Mouse (Mus musculus) kidney, embryonic 16.5 days (tissue): Measurements from ENCODE around the gene Hdac4. TPM values are rescaled to one million over a fixed set of nuclear protein-coding genes. Genes with fewer than 3 reads are reported as not detected.

Source experiments
- ATAC-seq: fragments of 200-750 bp; cut with Nextera tagmentation; 2 replicates; pipeline ENCODE4 v1.8.0; 2017; ENCODE audit warnings: moderate TSS enrichment; ENCODE audit not compliant: low FRiP score, low TSS enrichment
- H3K27ac ChIP-seq: fragments of 300-500 bp; sonication (generic); 2 replicates; pipeline ENCODE4 v1.5.1; 2014; ENCODE audit warnings: low read length
- H3K27me3 ChIP-seq: fragments of 300-500 bp; sonication (generic); 2 replicates; pipeline ENCODE4 v1.6.1; 2014; ENCODE audit warnings: low read length, control low read depth, mixed read lengths; ENCODE audit not compliant: insufficient read depth
- H3K36me3 ChIP-seq: fragments of 300-500 bp; sonication (generic); 2 replicates; pipeline ENCODE4 v1.6.1; 2014; ENCODE audit warnings: low read length, control low read depth, mixed read lengths; ENCODE audit not compliant: insufficient read depth
- H3K4me1 ChIP-seq: fragments of 300-500 bp; sonication (generic); 2 replicates; pipeline ENCODE4 v1.6.1; 2014; ENCODE audit warnings: low read length, control low read depth, mixed read lengths; ENCODE audit not compliant: insufficient read depth
- H3K4me2 ChIP-seq: fragments of 300-500 bp; sonication (generic); replicated peaks from 2 replicates; pipeline ENCODE4 v1.6.1; 2014; ENCODE audit warnings: low read depth, low read length
- H3K4me3 ChIP-seq: fragments of 300-500 bp; sonication (generic); 2 replicates; pipeline ENCODE4 v1.5.1; 2014; ENCODE audit warnings: mild to moderate bottlenecking, low read length
- H3K9ac ChIP-seq: fragments of 300-500 bp; sonication (generic); replicated peaks from 2 replicates; pipeline ENCODE4 v1.6.1; 2014; ENCODE audit warnings: low read length
- H3K9me3 ChIP-seq: fragments of 300-500 bp; sonication (generic); 2 replicates; pipeline ENCODE4 v1.6.1; 2016; ENCODE audit warnings: low read length, control low read depth
- WGBS: fragments of 180-500 bp; shearing (Covaris S2); extraction: QIAGEN DNeasy Blood & Tissue Kit; methylation state at CpG from one replicate; pipeline ENCODE4 v1.1.7; 2014; 5-methylcytosine and 5-hydroxymethylcytosine counted together
- polyA plus RNA-seq: library from polyadenylated mRNA; unstranded; fragments of >200 nt; fragmentation: Nextera tagmentation; extraction: Ambion mirVana; gene quantifications from 2 replicates; pipeline ENCODE4 v1.2.1, GENCODE M21; 2015

The Hdac4 gene
- polyA plus RNA-seq, 1 experiment from 2014 or later: 17.7 TPM

- Histone ChIP-seq H3K4me3 (no peak overlapping the region), H3K9me3 (no peaks in the 10 kb centered on the region), H3K27me3 (no peaks in the 10 kb centered on the region), H3K27ac (no peak overlapping the region), H3K36me3 (no peaks in the 10 kb centered on the region), H3K4me1 (0 out of 2 replicates have a peak, but pooled peaks cover 5% of the 10 kb centered on the region), H3K4me2 (no peak overlapping the region), H3K9ac (no peak overlapping the region)
- ATAC-seq: peak; percentile 78
- WGBS: 69% methylated on average over 2 of the region's 2 CpGs
Observed at GRCm38 (mm10) chr1:92137136-92137848, 58.2 kb downstream of the Hdac4 start.

- Histone ChIP-seq H3K36me3 (no peaks in the 10 kb centered on the region), H3K4me3 (no peak overlapping the region), H3K4me1 (0 out of 2 replicates have a peak, but pooled peaks cover 5% of the 10 kb centered on the region), H3K27me3 (no peaks in the 10 kb centered on the region), H3K9ac (no peak overlapping the region), H3K9me3 (no peaks in the 10 kb centered on the region), H3K27ac (no peak overlapping the region), H3K4me2 (no peak overlapping the region)
- no peak for ATAC-seq
- 97% methylated on average over 3 of the region's 3 CpGs for WGBS
Observed at GRCm38 (mm10) chr1:92136362-92136761, 59.1 kb downstream of the Hdac4 start.

- H3K4me3 ChIP-seq: no peak overlapping the region
- H3K4me1 ChIP-seq: peaks cover 15% of the 10 kb centered on the region
- no peak for ATAC-seq
- H3K27ac ChIP-seq: no peak overlapping the region
- H3K9ac ChIP-seq: no peak overlapping the region
- H3K36me3 ChIP-seq: no peaks in the 10 kb centered on the region; the same call in 1 of the 2 replicates
- H3K4me2 ChIP-seq: no peak overlapping the region
- H3K27me3 ChIP-seq: no peaks in the 10 kb centered on the region
- 27% methylated on average over 2 of the region's 2 CpGs for WGBS
- no peaks in the 10 kb centered on the region for H3K9me3 ChIP-seq
Observed at GRCm38 (mm10) chr1:92132181-92132580, 63.3 kb downstream of the Hdac4 start.

GRCm38 (mm10) chr1:92130470-92131100, 64.9 kb downstream of the Hdac4 start:
- no peak overlapping the region for H3K4me3 ChIP-seq
- ATAC-seq: peak; percentile 82
- H3K27me3 ChIP-seq: no peaks in the 10 kb centered on the region
- WGBS: 33% methylated on average over 6 of the region's 6 CpGs
- no peak overlapping the region for H3K4me2 ChIP-seq
- no peaks in the 10 kb centered on the region for H3K9me3 ChIP-seq
- H3K4me1 ChIP-seq: peaks cover 15% of the 10 kb centered on the region
- H3K36me3 ChIP-seq: no peaks in the 10 kb centered on the region; the same call in 1 of the 2 replicates
- H3K9ac ChIP-seq: peak overlapping the region; percentile 41; the same call in 1 of the 2 replicates
- peak overlapping the region; percentile 42; the same call in 1 of the 2 replicates for H3K27ac ChIP-seq

GRCm38 (mm10) chr1:92129751-92130150, 65.7 kb downstream of the Hdac4 start:
- WGBS: 69% methylated on average over 3 of the region's 3 CpGs
- Histone ChIP-seq H3K27ac (no peak overlapping the region; the same call in 1 of the 2 replicates), H3K4me2 (no peak overlapping the region), H3K9ac (no peak overlapping the region), H3K9me3 (no peaks in the 10 kb centered on the region), H3K4me1 (peaks cover 15% of the 10 kb centered on the region), H3K4me3 (no peak overlapping the region), H3K27me3 (no peaks in the 10 kb centered on the region), H3K36me3 (no peaks in the 10 kb centered on the region; the same call in 1 of the 2 replicates)
- ATAC-seq: no peak

- no peak for ATAC-seq
- 63% methylated on average over 6 of the region's 6 CpGs for WGBS
- Histone ChIP-seq H3K27ac (no peak overlapping the region), H3K27me3 (no peaks in the 10 kb centered on the region), H3K9ac (no peak overlapping the region), H3K36me3 (no peaks in the 10 kb centered on the region; the same call in 1 of the 2 replicates), H3K4me3 (no peak overlapping the region), H3K9me3 (no peaks in the 10 kb centered on the region), H3K4me2 (no peak overlapping the region), H3K4me1 (peaks cover 15% of the 10 kb centered on the region)
Observed at GRCm38 (mm10) chr1:92127785-92128184, 67.7 kb downstream of the Hdac4 start.

- H3K36me3 ChIP-seq: no peaks in the 10 kb centered on the region; the same call in 1 of the 2 replicates
- H3K4me2 ChIP-seq: no peak overlapping the region
- H3K9me3 ChIP-seq: no peaks in the 10 kb centered on the region
- peaks cover 15% of the 10 kb centered on the region for H3K4me1 ChIP-seq
- no peak overlapping the region for H3K9ac ChIP-seq
- no peak for ATAC-seq
- WGBS: 76% methylated on average over 1 of the region's 1 CpGs
- H3K27me3 ChIP-seq: no peaks in the 10 kb centered on the region
- H3K27ac ChIP-seq: no peak overlapping the region
- no peak overlapping the region for H3K4me3 ChIP-seq
Observed at GRCm38 (mm10) chr1:92127366-92127765, 68.1 kb downstream of the Hdac4 start.

- H3K4me3 ChIP-seq: no peak overlapping the region
- ATAC-seq: no peak
- H3K27me3 ChIP-seq: no peaks in the 10 kb centered on the region
- H3K9ac ChIP-seq: no peak overlapping the region
- H3K27ac ChIP-seq: no peak overlapping the region
- no peak overlapping the region for H3K4me2 ChIP-seq
- H3K4me1 ChIP-seq: no peaks in the 10 kb centered on the region
- H3K36me3 ChIP-seq: no peaks in the 10 kb centered on the region
- 60% methylated on average over 3 of the region's 3 CpGs for WGBS
- no peaks in the 10 kb centered on the region for H3K9me3 ChIP-seq
Observed at GRCm38 (mm10) chr1:92124497-92125201, 70.8 kb downstream of the Hdac4 start.

GRCm38 (mm10) chr1:92119303-92119702, 76.2 kb downstream of the Hdac4 start:
- H3K4me3 ChIP-seq: no peak overlapping the region
- no peak overlapping the region for H3K4me2 ChIP-seq
- no peaks in the 10 kb centered on the region for H3K36me3 ChIP-seq
- no peaks in the 10 kb centered on the region for H3K4me1 ChIP-seq
- 41% methylated on average over 5 of the region's 5 CpGs for WGBS
- no peak for ATAC-seq
- no peak overlapping the region for H3K9ac ChIP-seq
- no peak overlapping the region for H3K27ac ChIP-seq
- no peaks in the 10 kb centered on the region for H3K27me3 ChIP-seq
- H3K9me3 ChIP-seq: no peaks in the 10 kb centered on the region
